Mouse (Mus musculus): ENCODE measurements around the gene Paxip1. TPM values are rescaled to one million over a fixed set of nuclear protein-coding genes. Genes with fewer than 3 reads are reported as not detected.

The Paxip1 gene
- total RNA-seq, 2 experiments from 2014 or later = 40.2 to 41.5 TPM

DNA sequence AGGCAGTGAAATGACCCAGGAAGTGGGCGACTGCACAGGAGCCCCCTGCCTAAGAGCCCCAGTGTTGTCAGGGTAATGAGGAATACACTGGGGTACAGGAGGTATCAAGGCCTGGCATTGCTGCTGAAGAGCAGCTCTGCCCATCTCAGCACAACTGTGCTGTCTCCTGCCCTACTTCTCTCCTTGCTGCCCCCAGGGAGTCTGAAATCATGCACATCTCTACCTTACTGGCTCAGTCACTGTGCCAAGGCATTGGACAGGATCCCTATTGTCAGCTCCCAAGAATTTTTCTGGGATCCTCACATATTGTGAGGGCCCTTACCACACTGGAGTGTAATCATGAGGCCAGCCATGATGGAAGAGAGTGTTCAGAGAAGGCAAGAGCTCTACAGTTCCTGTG lies 60.1 kb downstream of the Paxip1 start:
- no peak for DNase-seq (ENCODE audit: low spot score in 2 of 2)

- peak in 1 of 2 experiments; percentile 13 for DNase-seq (ENCODE audit: low spot score in 2 of 2)
These were observed 60.8 kb downstream of the Paxip1 start for GRCm38 (mm10) chr5:27730666-27731065.

DNA sequence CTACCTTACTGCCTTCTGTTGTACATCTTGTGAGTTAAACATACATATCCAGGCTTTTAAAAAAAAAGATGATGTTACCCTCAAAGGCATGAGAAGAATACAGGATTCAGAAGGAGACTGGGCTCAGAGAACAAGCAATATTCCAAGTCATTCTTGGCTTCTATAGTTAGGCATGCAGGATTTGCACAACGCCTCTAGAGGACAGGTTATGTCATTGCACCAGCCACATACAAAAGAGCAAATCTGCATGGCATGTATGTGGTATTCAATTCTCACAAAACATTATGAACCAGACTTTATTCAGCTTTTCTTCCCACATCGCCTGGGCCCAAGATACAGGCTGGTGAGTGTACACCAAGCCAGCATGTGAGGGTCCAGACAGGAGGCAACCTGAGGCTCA lies 67.0 kb downstream of the Paxip1 start:
- no peak for DNase-seq (ENCODE audit: low spot score in 2 of 2)

DNA sequence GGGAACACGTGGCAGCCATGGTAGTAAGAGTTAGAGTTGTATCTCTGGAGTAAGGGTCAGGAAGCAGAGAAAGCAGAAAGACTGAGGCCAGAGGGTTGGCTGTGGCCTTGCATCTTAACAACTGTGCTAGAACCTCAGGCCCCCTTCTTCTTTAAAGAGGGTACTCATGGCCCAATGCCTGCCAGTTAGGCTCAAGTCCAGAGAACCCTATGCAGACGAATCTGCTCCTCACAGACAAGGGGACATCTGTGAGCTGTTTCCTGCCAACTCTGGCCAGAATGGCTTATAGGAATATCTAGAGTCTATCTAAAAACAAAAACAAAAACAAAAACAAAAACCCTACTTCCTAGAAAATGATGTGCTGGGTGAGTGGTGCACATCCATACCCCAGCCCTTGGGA lies 72.2 kb downstream of the Paxip1 start:
- DNase-seq (ENCODE audit: low spot score in 2 of 2) = no peak

GRCm38 (mm10) chr5:27717301-27717700 lies 74.2 kb downstream of the Paxip1 start:
- DNase-seq (ENCODE audit: low spot score in 2 of 2) = no peak

DNA sequence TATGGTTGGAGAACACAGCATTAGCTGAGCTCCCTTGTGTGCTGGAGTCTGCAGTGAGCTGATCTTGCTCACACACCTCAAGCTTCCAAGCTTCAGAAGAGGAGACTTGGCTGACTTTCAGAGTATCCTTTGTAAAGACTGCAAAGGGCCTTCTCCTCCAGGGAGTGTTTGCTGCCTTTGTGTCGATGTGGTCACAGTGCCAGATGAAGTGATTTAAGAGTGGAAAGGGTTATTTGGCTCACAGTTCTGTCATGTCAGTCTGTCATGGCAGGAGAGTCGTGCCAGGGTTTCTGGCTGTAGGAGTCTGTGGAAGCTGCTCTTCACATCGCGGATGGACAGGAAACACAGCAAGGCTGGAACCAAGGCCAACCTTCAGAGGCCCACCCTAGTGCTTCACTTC lies 75.5 kb downstream of the Paxip1 start:
- no peak for DNase-seq (ENCODE audit: low spot score in 2 of 2)

DNA sequence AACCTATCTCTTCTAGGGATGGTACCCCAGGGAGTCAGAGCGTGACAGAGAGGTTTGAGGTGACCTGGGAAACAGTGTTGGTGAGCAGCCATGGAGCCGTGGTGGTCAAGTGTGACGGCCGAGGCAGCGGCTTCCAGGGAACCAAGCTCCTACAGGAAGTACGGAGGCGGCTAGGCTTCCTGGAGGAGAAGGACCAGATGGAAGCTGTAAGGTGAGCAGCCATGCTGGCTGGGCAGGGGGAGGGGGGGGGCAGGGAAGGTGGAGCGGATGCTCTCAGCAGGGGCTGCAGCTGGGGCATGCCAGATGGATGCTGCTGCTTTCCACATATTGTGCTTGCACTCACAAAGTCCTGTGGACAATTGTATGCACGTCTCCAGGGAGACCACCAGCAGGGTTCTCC lies 77.1 kb downstream of the Paxip1 start:
- no peak for DNase-seq (ENCODE audit: low spot score in 2 of 2)

DNA sequence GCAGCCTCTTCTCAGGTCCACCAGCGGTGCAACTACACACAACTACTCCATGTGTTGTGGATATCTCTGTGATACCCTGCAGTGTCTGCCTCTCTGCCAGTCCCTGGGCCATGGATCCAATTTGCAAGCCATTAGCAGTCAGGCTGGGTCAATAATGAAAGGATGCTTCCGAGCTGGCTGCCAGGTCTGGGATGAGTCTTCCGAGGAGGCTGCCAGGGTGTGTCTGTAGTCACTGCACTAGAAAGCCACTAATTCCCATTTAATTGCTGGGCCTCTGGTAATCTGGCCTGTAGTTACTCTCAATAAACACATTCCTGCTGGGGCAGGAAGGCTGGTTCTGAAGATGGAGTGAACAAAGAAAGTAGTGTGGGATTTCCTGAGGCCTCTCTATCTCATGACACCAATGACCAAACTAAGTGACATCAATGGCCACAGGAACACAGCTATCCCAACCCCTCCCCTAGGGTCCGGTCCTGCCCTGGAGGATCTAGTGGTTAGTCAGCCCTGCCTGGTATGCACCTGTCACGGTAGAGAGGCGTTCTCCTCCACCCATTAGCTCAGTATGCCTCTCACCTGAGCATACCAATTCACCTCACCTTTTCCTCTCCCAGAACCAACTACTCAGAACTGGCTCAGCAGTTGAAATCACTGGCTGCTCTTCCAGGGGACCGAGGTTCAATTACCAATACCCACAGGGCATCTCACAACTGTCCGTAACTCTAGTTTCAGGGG lies 79.9 kb downstream of the Paxip1 start:
- no peak for DNase-seq (ENCODE audit: low spot score in 2 of 2)

- DNase-seq (ENCODE audit: low spot score in 2 of 2) = no peak
These were observed 83.3 kb downstream of the Paxip1 start for GRCm38 (mm10) chr5:27708209-27708608.

DNA sequence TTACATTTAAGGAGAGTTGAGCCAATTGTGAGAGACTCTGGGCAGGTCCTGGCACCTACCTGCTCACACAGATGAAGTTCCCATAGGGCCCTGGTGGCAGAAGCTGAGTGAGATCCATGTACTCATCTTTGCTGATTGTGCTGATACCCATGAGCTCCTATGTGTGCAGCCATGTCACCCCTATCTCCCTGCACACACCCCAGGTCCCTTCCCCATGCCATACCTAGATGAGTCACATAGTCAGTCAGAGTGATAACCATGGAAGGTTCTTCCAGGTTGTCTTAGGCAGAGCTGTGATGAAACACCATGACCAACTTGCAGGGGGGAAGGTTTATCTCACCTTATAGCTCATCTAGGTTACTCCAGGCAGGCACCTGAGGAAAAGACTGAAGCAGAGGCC lies 84.2 kb downstream of the Paxip1 start:
- DNase-seq (ENCODE audit: low spot score in 2 of 2) = no peak

GRCm38 (mm10) chr5:27706551-27706950 lies 84.9 kb downstream of the Paxip1 start:
- DNase-seq (ENCODE audit: low spot score in 2 of 2) = no peak

DNA sequence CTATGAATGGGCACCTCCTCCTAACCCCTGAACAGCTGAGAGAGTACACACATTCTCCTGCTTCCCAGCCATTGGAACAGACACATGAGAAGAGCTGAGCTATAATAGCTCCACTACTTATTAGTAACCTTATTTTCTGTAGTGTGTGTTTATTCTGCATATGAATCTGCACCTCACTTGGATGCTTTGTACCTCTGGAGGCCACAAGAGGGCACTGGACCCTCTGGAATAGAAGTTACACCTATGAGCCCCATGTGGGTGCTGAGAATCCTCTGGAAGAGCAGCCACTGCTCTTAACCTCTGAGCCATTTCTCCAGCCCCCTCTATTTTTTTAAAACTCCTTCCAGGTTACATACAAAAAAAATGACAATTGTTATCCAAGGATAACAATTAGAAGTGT lies 86.5 kb downstream of the Paxip1 start:
- DNase-seq (ENCODE audit: low spot score in 2 of 2) = no peak

GRCm38 (mm10) chr5:27702482-27702881 lies 89.0 kb downstream of the Paxip1 start:
- no peak for DNase-seq (ENCODE audit: low spot score in 2 of 2)

Other genes with a start within 250 kb of the Paxip1 start
- gene Htr5a, start 50.5 kb upstream of the Paxip1 start, total RNA-seq (2021) = under 1 TPM in 1 of 2 experiments, not detected in 1; 0.06 TPM